Mouse (Mus musculus) ES-Bruce4 (cell line): ENCODE data around the gene Tspan9.

Source experiments
- CTCF ChIP-seq: IDR thresholded peaks from one replicate; pipeline ENCODE4 v1.8.1; 2011; ENCODE audit warnings: low read depth, low read length
- EP300 ChIP-seq: IDR thresholded peaks from 2 replicates; pipeline ENCODE4 v1.6.1; 2011; ENCODE audit warnings: low read depth, low read length; ENCODE audit not compliant: insufficient read depth
- POLR2A ChIP-seq: IDR thresholded peaks from one replicate; pipeline ENCODE4 v1.8.1; 2011; ENCODE audit warnings: low read length; ENCODE audit not compliant: insufficient read depth

DNA sequence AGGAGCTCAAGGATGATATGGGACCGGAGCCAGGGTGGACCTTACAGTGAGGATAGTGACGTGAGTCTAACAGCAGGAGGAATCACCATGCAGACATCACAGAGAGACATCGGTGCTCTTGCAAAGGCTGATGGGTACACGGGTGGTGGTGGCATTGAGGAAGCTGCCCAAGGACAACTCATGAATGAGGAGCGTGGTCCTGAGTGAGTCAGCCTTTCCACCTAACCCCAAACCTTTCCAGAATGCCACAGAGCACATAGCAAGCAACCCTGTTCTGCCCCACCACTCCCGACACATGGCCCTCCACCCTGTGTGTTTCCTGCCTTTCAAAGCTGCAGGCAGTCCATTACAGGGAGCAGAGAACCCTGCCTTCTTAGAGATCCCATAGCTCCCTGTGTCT is 223.9 kb downstream of the Tspan9 start:
- no peak for TF ChIP-seq CTCF
- TF ChIP-seq POLR2A, result no peak
- no peak for TF ChIP-seq EP300
